Mouse (Mus musculus): ENCODE measurements around the gene Dock1. TPM values are rescaled to one million over a fixed set of nuclear protein-coding genes. Genes with fewer than 3 reads are reported as not detected.

Gene Dock1
- total RNA-seq, 2 experiments from 2014 or later: 86.5 to 107 TPM

GRCm38 (mm10) chr7:134753417-134753816, 83.0 kb downstream of the Dock1 start:
- no peak for DNase-seq

GRCm38 (mm10) chr7:134757605-134758004, 87.2 kb downstream of the Dock1 start:
- DNase-seq: peak; percentile 23

GRCm38 (mm10) chr7:134761799-134762198, 91.3 kb downstream of the Dock1 start:
- DNase-seq: no peak

- no peak for DNase-seq
Observed at GRCm38 (mm10) chr7:134765130-134765529, 94.7 kb downstream of the Dock1 start.

GRCm38 (mm10) chr7:134771314-134771713, 100.9 kb downstream of the Dock1 start:
- DNase-seq: no peak

GRCm38 (mm10) chr7:134772363-134772762, 101.9 kb downstream of the Dock1 start:
- DNase-seq: no peak

GRCm38 (mm10) chr7:134772867-134773590, 102.6 kb downstream of the Dock1 start:
- DNase-seq: no peak

- peak; percentile 23 for DNase-seq
Observed at GRCm38 (mm10) chr7:134773761-134774415, 103.4 kb downstream of the Dock1 start.

GRCm38 (mm10) chr7:134774468-134775162, 104.2 kb downstream of the Dock1 start:
- no peak for DNase-seq

GRCm38 (mm10) chr7:134775671-134776070, 105.2 kb downstream of the Dock1 start:
- peak; percentile 35 for DNase-seq

GRCm38 (mm10) chr7:134776306-134776705, 105.9 kb downstream of the Dock1 start:
- DNase-seq: no peak

GRCm38 (mm10) chr7:134779761-134780160, 109.3 kb downstream of the Dock1 start:
- peak; percentile 53 for DNase-seq

- no peak for DNase-seq
Observed at GRCm38 (mm10) chr7:134787110-134787509, 116.7 kb downstream of the Dock1 start.

- no peak for DNase-seq
Observed at GRCm38 (mm10) chr7:134794889-134795288, 124.4 kb downstream of the Dock1 start.

GRCm38 (mm10) chr7:134800079-134800478, 129.6 kb downstream of the Dock1 start:
- peak; percentile 79 for DNase-seq

- DNase-seq: no peak
Observed at GRCm38 (mm10) chr7:134804422-134804821, 134.0 kb downstream of the Dock1 start.

GRCm38 (mm10) chr7:134806799-134807198, 136.3 kb downstream of the Dock1 start:
- no peak for DNase-seq

GRCm38 (mm10) chr7:134808406-134808805, 138.0 kb downstream of the Dock1 start:
- no peak for DNase-seq

GRCm38 (mm10) chr7:134809241-134809975, 139.0 kb downstream of the Dock1 start:
- DNase-seq: no peak

- no peak for DNase-seq
Observed at GRCm38 (mm10) chr7:134818471-134818870, 148.0 kb downstream of the Dock1 start.

GRCm38 (mm10) chr7:134821264-134821663, 150.8 kb downstream of the Dock1 start:
- DNase-seq: no peak

- DNase-seq: no peak
Observed at GRCm38 (mm10) chr7:134822006-134822405, 151.6 kb downstream of the Dock1 start.
